Mouse (Mus musculus): ENCODE results near the gene Txndc11. TPM values are rescaled to one million over a fixed set of nuclear protein-coding genes. Genes with fewer than 3 reads are reported as not detected.

Gene Txndc11
- polyA plus RNA-seq, 1 experiment from 2014 or later, result 31.6 TPM

DNA sequence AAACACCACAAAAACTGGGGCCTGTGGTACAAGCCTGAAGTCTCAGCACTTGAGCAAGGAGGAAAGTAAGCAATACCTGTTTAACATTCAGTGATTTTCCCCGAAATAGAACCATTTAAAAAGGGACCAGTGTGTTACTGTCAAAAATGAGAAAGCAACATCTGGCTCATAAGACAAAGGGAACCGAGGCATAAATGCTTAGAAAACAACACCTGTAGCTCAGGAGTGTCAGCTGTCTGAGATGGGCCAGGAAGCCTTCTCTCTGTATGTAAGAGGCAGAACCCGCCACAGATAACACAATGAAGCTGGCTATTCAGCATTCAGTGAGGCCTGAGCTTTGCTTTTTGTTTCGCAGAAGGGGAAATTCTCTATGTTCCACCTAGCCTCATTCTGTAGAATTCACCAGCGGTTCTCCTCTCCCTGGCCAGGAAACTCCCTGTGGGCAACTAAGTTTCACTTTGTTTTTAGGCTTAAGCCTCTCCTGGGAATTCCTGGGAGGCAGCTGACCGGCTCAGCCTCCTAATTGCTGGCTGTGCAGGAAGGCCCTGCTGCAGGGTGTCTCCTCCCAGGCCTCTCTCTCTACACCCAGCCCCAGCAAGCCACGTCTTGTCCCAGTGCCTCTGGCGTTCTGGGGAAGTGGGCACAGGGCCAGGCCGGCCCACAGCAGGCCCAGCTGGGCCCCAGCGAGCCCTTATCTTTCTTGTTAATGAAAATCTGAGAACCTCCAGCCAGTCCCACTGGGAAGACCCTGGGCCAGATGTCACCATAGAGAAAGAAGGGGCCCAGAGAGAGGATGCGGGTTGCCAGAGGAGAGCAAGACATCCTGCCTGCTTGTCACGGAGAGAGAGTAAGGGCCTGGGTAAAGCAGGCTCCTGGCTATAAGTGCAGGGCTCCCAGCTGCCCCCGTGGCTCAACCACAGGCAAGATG, 71.4 kb downstream of the Txndc11 start:
- H3K4me2 ChIP-seq (ENCODE audit: low read depth, low read length), result 0 out of 2 replicates have a peak overlapping the region, but pooled peaks have one; percentile 9
- H3K36me3 ChIP-seq (ENCODE audit: control insufficient read depth, insufficient read depth, low read length), result no peaks in the 10 kb centered on the region
- ATAC-seq, result peak; percentile 43

DNA sequence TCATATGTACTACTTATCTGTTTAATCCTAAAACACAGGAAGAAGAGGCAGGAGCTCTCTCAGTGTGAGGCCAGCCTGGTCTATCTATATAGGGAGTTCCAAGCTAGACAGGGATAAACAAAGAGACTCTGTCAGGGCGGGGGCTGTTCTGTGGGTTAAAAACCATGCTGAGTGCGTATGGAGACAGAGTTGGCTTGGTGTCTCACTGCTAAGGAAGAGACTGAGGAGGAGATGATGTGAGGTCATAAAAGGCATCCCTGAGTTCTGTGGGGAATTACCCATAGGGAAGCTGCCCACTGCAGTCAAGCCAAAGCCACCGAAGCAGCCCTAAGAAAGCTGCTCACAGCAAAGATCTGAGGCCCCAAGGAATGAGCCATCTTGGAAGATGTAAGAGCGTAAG, 73.8 kb downstream of the Txndc11 start, which contains the start of gene Snn:
Gene Snn, plus strand, starts transcription at position 301 of the 400 bp plus-strand sequence.
- no peak for ATAC-seq
- Histone ChIP-seq H3K9me3 (ENCODE audit: control insufficient read depth, low read length) (no peaks in the 10 kb centered on the region), H3K4me1 (ENCODE audit: control insufficient read depth, insufficient read depth, low read length) (peaks cover 11% of the 10 kb centered on the region), H3K27ac (ENCODE audit: low read length) (no peak within 1 kb of the TSS), H3K27me3 (replicated peaks; ENCODE audit: control insufficient read depth, insufficient read depth, low read length) (no peaks in the 10 kb centered on the region), H3K4me2 (ENCODE audit: low read depth, low read length) (no peak within 1 kb of the TSS), H3K4me3 (ENCODE audit: low read length) (no peak within 1 kb of the TSS), H3K9ac (ENCODE audit: low read depth, low read length) (no peak within 1 kb of the TSS), H3K36me3 (ENCODE audit: control insufficient read depth, insufficient read depth, low read length) (no peaks in the 10 kb centered on the region)
- WGBS, result 82% methylated on average over 4 of the region's 4 CpGs

More for the DNA sequence above, 71.4 kb downstream of the Txndc11 start:
- peak overlapping the region; percentile 89 for H3K27ac ChIP-seq (ENCODE audit: low read length)
- H3K4me3 ChIP-seq (ENCODE audit: low read length), result no peak overlapping the region
- H3K4me1 ChIP-seq (ENCODE audit: control insufficient read depth, insufficient read depth, low read length), result peaks cover 20% of the 10 kb centered on the region
- H3K9ac ChIP-seq (ENCODE audit: low read depth, low read length), result peak overlapping the region; percentile 57
- H3K9me3 ChIP-seq (ENCODE audit: control insufficient read depth, low read length), result no peaks in the 10 kb centered on the region
- no peaks in the 10 kb centered on the region for H3K27me3 ChIP-seq (replicated peaks; ENCODE audit: control insufficient read depth, insufficient read depth, low read length)
- 34% methylated on average over 13 of the region's 13 CpGs for WGBS

DNA sequence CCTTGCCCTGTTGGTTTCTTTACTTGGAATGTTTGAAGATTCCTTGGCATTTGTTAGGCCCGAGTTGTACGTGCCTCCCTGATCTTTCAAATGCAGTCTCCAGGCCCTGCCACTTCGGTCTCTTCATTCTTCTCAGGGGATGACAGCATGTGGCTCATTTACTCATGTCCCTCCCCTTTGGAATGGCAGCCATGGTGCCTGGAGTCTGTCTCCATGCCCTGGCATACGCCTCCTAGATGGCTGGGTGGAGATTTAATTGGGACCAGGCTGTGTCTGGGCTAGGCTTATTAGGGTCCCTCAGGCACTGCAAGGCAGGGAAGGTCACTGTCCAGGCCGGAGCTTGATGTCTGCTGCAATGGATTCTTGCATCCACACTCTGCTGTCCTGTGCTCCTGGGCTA, 78.5 kb downstream of the Txndc11 start:
- H3K27ac ChIP-seq (ENCODE audit: low read length), result no peak overlapping the region
- no peaks in the 10 kb centered on the region for H3K4me1 ChIP-seq (ENCODE audit: control insufficient read depth, insufficient read depth, low read length)
- no peaks in the 10 kb centered on the region for H3K36me3 ChIP-seq (ENCODE audit: control insufficient read depth, insufficient read depth, low read length)
- no peak overlapping the region for H3K4me3 ChIP-seq (ENCODE audit: low read length)
- ATAC-seq, result no peak
- H3K27me3 ChIP-seq (replicated peaks; ENCODE audit: control insufficient read depth, insufficient read depth, low read length), result no peaks in the 10 kb centered on the region
- H3K4me2 ChIP-seq (ENCODE audit: low read depth, low read length), result no peak overlapping the region
- WGBS, result 72% methylated on average over 5 of the region's 5 CpGs
- H3K9me3 ChIP-seq (ENCODE audit: control insufficient read depth, low read length), result no peaks in the 10 kb centered on the region
- H3K9ac ChIP-seq (ENCODE audit: low read depth, low read length), result no peak overlapping the region

DNA sequence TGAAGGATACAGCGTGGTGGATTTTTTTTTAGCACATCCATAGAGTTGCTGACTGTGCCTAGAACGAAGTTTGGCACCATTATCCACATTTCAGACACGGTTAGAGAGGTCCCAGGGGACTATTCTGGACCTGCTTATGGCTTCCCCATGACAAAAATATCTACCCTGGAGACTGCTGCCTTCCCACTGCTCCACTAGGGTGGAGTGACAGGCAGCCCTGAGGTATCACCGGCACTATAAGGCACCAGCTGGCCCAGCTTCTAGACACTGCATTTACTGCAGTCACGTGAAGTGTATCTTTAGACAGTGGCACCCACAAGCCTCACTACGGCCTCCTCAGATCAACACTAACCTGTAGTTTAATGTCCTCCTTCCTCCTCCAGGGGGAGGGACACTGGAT, 79.6 kb downstream of the Txndc11 start:
- Histone ChIP-seq H3K27me3 (replicated peaks; ENCODE audit: control insufficient read depth, insufficient read depth, low read length) (no peaks in the 10 kb centered on the region), H3K4me2 (ENCODE audit: low read depth, low read length) (no peak overlapping the region), H3K9ac (ENCODE audit: low read depth, low read length) (no peak overlapping the region), H3K27ac (ENCODE audit: low read length) (no peak overlapping the region), H3K4me1 (ENCODE audit: control insufficient read depth, insufficient read depth, low read length) (no peaks in the 10 kb centered on the region), H3K9me3 (ENCODE audit: control insufficient read depth, low read length) (no peaks in the 10 kb centered on the region), H3K4me3 (ENCODE audit: low read length) (no peak overlapping the region), H3K36me3 (ENCODE audit: control insufficient read depth, insufficient read depth, low read length) (no peaks in the 10 kb centered on the region)
- 90% methylated on average over 6 of the region's 6 CpGs for WGBS
- ATAC-seq, result no peak

DNA sequence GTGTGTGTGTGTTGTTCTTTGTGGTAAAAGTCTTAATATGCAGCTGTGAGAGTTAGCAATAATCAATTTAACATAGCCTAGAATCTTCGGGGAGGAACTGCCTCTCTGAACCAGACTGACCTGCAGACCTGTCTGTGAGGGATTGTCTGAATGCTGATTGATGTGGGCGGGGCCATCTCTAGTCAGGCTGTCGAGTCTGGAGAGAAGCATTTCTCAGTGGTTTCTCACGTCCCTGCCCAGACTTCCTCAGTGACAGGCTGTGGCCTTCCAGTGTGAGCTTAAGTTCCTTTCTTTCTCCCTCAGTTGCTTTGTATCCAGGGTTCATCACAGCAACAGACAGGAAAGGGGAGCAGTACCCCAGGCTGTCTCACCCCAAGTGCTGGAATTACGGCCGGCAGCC, 80.0 kb downstream of the Txndc11 start:
- no peak for ATAC-seq
- Histone ChIP-seq H3K27ac (ENCODE audit: low read length) (no peak overlapping the region), H3K9ac (ENCODE audit: low read depth, low read length) (no peak overlapping the region), H3K4me2 (ENCODE audit: low read depth, low read length) (no peak overlapping the region), H3K27me3 (replicated peaks; ENCODE audit: control insufficient read depth, insufficient read depth, low read length) (no peaks in the 10 kb centered on the region), H3K9me3 (ENCODE audit: control insufficient read depth, low read length) (no peaks in the 10 kb centered on the region), H3K4me1 (ENCODE audit: control insufficient read depth, insufficient read depth, low read length) (no peaks in the 10 kb centered on the region), H3K36me3 (ENCODE audit: control insufficient read depth, insufficient read depth, low read length) (no peaks in the 10 kb centered on the region), H3K4me3 (ENCODE audit: low read length) (no peak overlapping the region)
- WGBS, result 64% methylated on average over 6 of the region's 6 CpGs

DNA sequence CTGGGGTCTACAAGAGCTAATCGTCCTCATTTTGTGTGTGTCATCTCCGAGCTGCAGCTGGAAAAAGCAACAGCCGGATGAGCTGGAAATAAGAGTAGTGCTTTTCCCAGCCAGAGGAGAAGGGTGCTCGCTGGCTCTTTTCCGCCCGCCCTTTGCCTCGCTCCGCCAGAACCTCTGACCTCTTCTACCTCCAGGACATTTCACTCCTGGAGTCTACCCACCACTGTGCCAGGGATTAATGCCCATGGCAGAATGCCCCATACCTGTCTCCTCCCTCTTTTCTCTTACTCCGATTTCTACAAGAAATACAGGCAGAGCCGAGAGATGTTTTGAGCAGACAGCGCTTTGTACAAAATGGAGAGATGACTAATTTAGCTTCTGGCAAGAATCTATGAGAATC, 83.3 kb downstream of the Txndc11 start:
- no peaks in the 10 kb centered on the region for H3K4me1 ChIP-seq (ENCODE audit: control insufficient read depth, insufficient read depth, low read length)
- no peak overlapping the region for H3K4me3 ChIP-seq (ENCODE audit: low read length)
- H3K27me3 ChIP-seq (replicated peaks; ENCODE audit: control insufficient read depth, insufficient read depth, low read length), result no peaks in the 10 kb centered on the region
- no peaks in the 10 kb centered on the region for H3K9me3 ChIP-seq (ENCODE audit: control insufficient read depth, low read length)
- H3K4me2 ChIP-seq (ENCODE audit: low read depth, low read length), result no peak overlapping the region
- 89% methylated on average over 11 of the region's 11 CpGs for WGBS
- no peaks in the 10 kb centered on the region for H3K36me3 ChIP-seq (ENCODE audit: control insufficient read depth, insufficient read depth, low read length)
- no peak for ATAC-seq
- no peak overlapping the region for H3K9ac ChIP-seq (ENCODE audit: low read depth, low read length)
- H3K27ac ChIP-seq (ENCODE audit: low read length), result no peak overlapping the region

DNA sequence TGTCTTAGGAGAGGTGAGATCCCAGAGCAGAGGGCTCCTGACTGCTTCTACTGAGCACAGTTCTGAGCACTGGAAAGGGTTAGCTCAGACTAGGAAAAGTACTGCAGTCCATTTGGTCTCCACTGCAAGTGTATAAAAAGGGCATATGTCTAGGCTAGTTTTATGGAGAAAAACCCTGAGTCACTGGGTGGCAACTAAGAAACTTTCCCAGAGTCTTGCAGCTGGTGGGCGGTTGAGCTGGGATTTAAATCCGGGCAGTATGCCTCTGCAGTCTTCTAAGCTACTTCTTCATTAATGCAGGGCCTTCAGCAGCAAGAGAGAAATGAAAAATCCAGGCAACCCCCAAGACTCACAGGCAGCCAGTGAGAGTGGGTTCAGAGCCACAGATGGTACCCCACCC, 84.2 kb downstream of the Txndc11 start:
- Histone ChIP-seq H3K4me2 (ENCODE audit: low read depth, low read length) (no peak overlapping the region), H3K36me3 (ENCODE audit: control insufficient read depth, insufficient read depth, low read length) (no peaks in the 10 kb centered on the region), H3K4me1 (ENCODE audit: control insufficient read depth, insufficient read depth, low read length) (no peaks in the 10 kb centered on the region), H3K4me3 (ENCODE audit: low read length) (no peak overlapping the region), H3K27ac (ENCODE audit: low read length) (no peak overlapping the region), H3K9ac (ENCODE audit: low read depth, low read length) (no peak overlapping the region), H3K27me3 (replicated peaks; ENCODE audit: control insufficient read depth, insufficient read depth, low read length) (no peaks in the 10 kb centered on the region), H3K9me3 (ENCODE audit: control insufficient read depth, low read length) (no peaks in the 10 kb centered on the region)
- ATAC-seq, result no peak
- 82% methylated on average over 2 of the region's 2 CpGs for WGBS

DNA sequence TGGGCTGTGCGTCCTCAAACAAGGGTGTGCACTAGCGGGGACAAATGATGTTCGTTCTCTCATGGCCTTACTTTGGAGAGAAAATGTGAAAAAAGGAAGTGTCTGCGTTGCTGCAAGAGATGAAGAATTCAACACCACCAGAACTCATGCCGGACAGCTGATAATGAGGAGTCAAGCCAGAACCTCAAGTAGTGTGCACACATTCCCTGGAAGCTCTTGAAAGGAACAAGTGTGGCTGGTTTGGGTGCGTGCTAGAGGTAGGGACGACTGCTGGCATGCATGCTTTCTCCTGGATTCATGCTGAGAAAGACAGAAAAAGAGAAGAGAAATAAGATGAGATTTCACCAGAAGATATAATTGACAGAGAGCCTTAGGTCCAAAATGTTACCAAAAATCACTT, 87.3 kb downstream of the Txndc11 start:
- 75% methylated on average over 7 of the region's 7 CpGs for WGBS
- no peaks in the 10 kb centered on the region for H3K36me3 ChIP-seq (ENCODE audit: control insufficient read depth, insufficient read depth, low read length)
- ATAC-seq, result no peak
- H3K9me3 ChIP-seq (ENCODE audit: control insufficient read depth, low read length), result no peaks in the 10 kb centered on the region
- H3K27ac ChIP-seq (ENCODE audit: low read length), result no peak overlapping the region
- no peak overlapping the region for H3K4me3 ChIP-seq (ENCODE audit: low read length)
- H3K4me1 ChIP-seq (ENCODE audit: control insufficient read depth, insufficient read depth, low read length), result no peaks in the 10 kb centered on the region
- no peak overlapping the region for H3K4me2 ChIP-seq (ENCODE audit: low read depth, low read length)
- no peaks in the 10 kb centered on the region for H3K27me3 ChIP-seq (replicated peaks; ENCODE audit: control insufficient read depth, insufficient read depth, low read length)
- H3K9ac ChIP-seq (ENCODE audit: low read depth, low read length), result no peak overlapping the region

DNA sequence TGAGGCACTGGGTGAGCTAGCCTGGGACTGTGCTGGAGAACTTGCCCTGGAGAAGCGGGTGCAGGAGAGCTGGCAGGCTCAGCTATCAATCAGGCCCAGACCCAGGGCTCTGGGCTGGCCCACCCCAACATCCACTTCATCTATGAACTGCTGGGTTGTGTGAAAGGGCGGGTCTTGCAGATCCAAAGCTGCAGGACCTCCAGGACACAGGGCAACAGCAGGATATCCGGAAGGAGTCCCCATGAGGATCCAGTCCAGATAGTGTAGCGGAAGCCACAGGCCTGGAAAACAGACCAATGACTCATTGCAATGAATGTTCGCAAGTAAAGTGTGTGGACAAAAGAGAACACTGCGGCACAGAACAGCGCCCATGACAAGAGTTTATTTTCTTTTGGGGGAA, 88.0 kb downstream of the Txndc11 start:
- no peaks in the 10 kb centered on the region for H3K27me3 ChIP-seq (replicated peaks; ENCODE audit: control insufficient read depth, insufficient read depth, low read length)
- H3K36me3 ChIP-seq (ENCODE audit: control insufficient read depth, insufficient read depth, low read length), result no peaks in the 10 kb centered on the region
- no peak overlapping the region for H3K27ac ChIP-seq (ENCODE audit: low read length)
- no peak overlapping the region for H3K4me2 ChIP-seq (ENCODE audit: low read depth, low read length)
- 84% methylated on average over 7 of the region's 7 CpGs for WGBS
- no peaks in the 10 kb centered on the region for H3K9me3 ChIP-seq (ENCODE audit: control insufficient read depth, low read length)
- no peak overlapping the region for H3K9ac ChIP-seq (ENCODE audit: low read depth, low read length)
- no peaks in the 10 kb centered on the region for H3K4me1 ChIP-seq (ENCODE audit: control insufficient read depth, insufficient read depth, low read length)
- H3K4me3 ChIP-seq (ENCODE audit: low read length), result no peak overlapping the region
- ATAC-seq, result no peak
